10 mouse cellular contexts compared by ENCODE assay signal in genomic region chr11:11116736-11117135, GRCm38 (mm10). TPM values are rescaled to one million over a fixed set of nuclear protein-coding genes. Genes with fewer than 3 reads are reported as not detected.
DNase-seq lines count a peak whose midpoint lies in the region; ATAC-seq and TF ChIP-seq lines count a peak whose summit lies in the region.
"Had no signal": no experiment of that assay in that cellular context is flagged by ENCODE, and none has a peak within 500 bp of the region (broad histone marks: within the 10 kb centered on the region; RNA-seq: fewer than 3 reads in every experiment).

No protein-coding gene starts in this region.

- H3K27me3 ChIP-seq in intestine, embryonic 14.5 days (replicated peaks; ENCODE audit: control insufficient read depth, insufficient read depth, low read length): peaks cover 60% of the 10 kb centered on the region
- H3K27me3 ChIP-seq in intestine, embryonic 16.5 days (replicated peaks; ENCODE audit: control insufficient read depth, insufficient read depth, low read length): peaks cover 47% of the 10 kb centered on the region
- H3K27me3 ChIP-seq in embryonic facial prominence, embryonic 11.5 days (ENCODE audit: control insufficient read depth, insufficient read depth, low read length): peaks cover 37% of the 10 kb centered on the region
- peaks cover 67% of the 10 kb centered on the region for H3K27me3 ChIP-seq in hindbrain, embryonic 12.5 days
- H3K27me3 ChIP-seq in midbrain, postnatal 0 days (ENCODE audit: insufficient read depth, low read length): no peaks in the 10 kb centered on the region

- no peak for DNase-seq in intestine, embryonic 14.5 days (ENCODE audit: low spot score)
- no peak for DNase-seq in embryonic facial prominence, embryonic 11.5 days (ENCODE audit: low spot score)
- no peak for DNase-seq in midbrain, postnatal 0 days (ENCODE audit: low spot score)
- no peak for DNase-seq in left cerebral cortex, postnatal 4 days
- DNase-seq in left cerebral cortex, adult 8-10 months (ENCODE audit: low spot score in 2 of 2): no peak

- intact Hi-C loops in left cerebral cortex, postnatal 4 days (cut with DNase I): no loop called here

- WGBS in intestine, embryonic 14.5 days: 2% methylated on average over 3 of the region's 3 CpGs
- 6% methylated on average over 3 of the region's 3 CpGs for WGBS in intestine, embryonic 16.5 days
- WGBS in embryonic facial prominence, embryonic 11.5 days: 7% methylated on average over 3 of the region's 3 CpGs
- 7% methylated on average over 3 of the region's 3 CpGs for WGBS in hindbrain, embryonic 12.5 days
- WGBS in midbrain, postnatal 0 days: 6% methylated on average over 3 of the region's 3 CpGs

- no peak for TF ChIP-seq CTCF in midbrain, postnatal 0 days (IDR thresholded peaks at IDR 0.05)

- H3K27ac ChIP-seq in intestine, embryonic 14.5 days (ENCODE audit: low read depth): no peak overlapping the region
- no peak overlapping the region for H3K27ac ChIP-seq in intestine, embryonic 16.5 days (ENCODE audit: low read length)
- H3K27ac ChIP-seq in embryonic facial prominence, embryonic 11.5 days (replicated peaks; ENCODE audit: low read depth, low read length): no peak overlapping the region
- H3K27ac ChIP-seq in hindbrain, embryonic 12.5 days: no peak overlapping the region
- H3K27ac ChIP-seq in midbrain, postnatal 0 days (ENCODE audit: low read depth, low read length): no peak overlapping the region

- H3K9me3 ChIP-seq in intestine, embryonic 14.5 days (ENCODE audit: control insufficient read depth, low read length): no peaks in the 10 kb centered on the region
- no peaks in the 10 kb centered on the region for H3K9me3 ChIP-seq in intestine, embryonic 16.5 days (ENCODE audit: control insufficient read depth, low read length)
- H3K9me3 ChIP-seq in embryonic facial prominence, embryonic 11.5 days (replicated peaks; ENCODE audit: control insufficient read depth, low read length): no peaks in the 10 kb centered on the region
- H3K9me3 ChIP-seq in hindbrain, embryonic 12.5 days (replicated peaks): no peaks in the 10 kb centered on the region
- no peaks in the 10 kb centered on the region for H3K9me3 ChIP-seq in midbrain, postnatal 0 days (ENCODE audit: low read length)

- H3K4me2 ChIP-seq in intestine, embryonic 14.5 days (ENCODE audit: low read length): peak overlapping the region; percentile 77; the same call in 1 of the 2 replicates
- no peak overlapping the region for H3K4me2 ChIP-seq in intestine, embryonic 16.5 days (ENCODE audit: low read depth, low read length)
- H3K4me2 ChIP-seq in embryonic facial prominence, embryonic 11.5 days (ENCODE audit: low read depth, low read length): 0 out of 2 replicates have a peak overlapping the region, but pooled peaks have one; percentile 6
- peak overlapping the region; percentile 98 for H3K4me2 ChIP-seq in hindbrain, embryonic 12.5 days (replicated peaks)
- peak overlapping the region; percentile 99 for H3K4me2 ChIP-seq in midbrain, postnatal 0 days (ENCODE audit: low read depth, low read length, poor library complexity, severe bottlenecking)

- H3K4me1 ChIP-seq in intestine, embryonic 14.5 days (replicated peaks; ENCODE audit: control insufficient read depth, insufficient read depth, low read length): peaks cover 10% of the 10 kb centered on the region
- peaks cover 16% of the 10 kb centered on the region for H3K4me1 ChIP-seq in intestine, embryonic 16.5 days (ENCODE audit: control insufficient read depth, insufficient read depth, low read length)
- peaks cover 2% of the 10 kb centered on the region for H3K4me1 ChIP-seq in embryonic facial prominence, embryonic 11.5 days (ENCODE audit: control insufficient read depth, insufficient read depth, low read length)
- peaks cover 30% of the 10 kb centered on the region for H3K4me1 ChIP-seq in hindbrain, embryonic 12.5 days
- H3K4me1 ChIP-seq in midbrain, postnatal 0 days (ENCODE audit: insufficient read depth, low read length): peaks cover 5% of the 10 kb centered on the region; the same call in 1 of the 2 replicates

- no peak for ATAC-seq in intestine, embryonic 14.5 days (replicated peaks; ENCODE audit: low FRiP score, low TSS enrichment, low read depth)
- ATAC-seq in intestine, embryonic 16.5 days: no peak
- ATAC-seq in embryonic facial prominence, embryonic 11.5 days (replicated peaks; ENCODE audit: insufficient number of reproducible peaks, low FRiP score, low TSS enrichment, low read depth): no peak
- no peak for ATAC-seq in hindbrain, embryonic 12.5 days (ENCODE audit: low FRiP score)
- no peak for ATAC-seq in midbrain, postnatal 0 days (ENCODE audit: low FRiP score)
- ATAC-seq in erythroid progenitor cell, adult 5-6 weeks (replicated peaks; ENCODE audit: low FRiP score, poor library complexity, severe bottlenecking): no peak
- ATAC-seq: CD4-positive, CD25-positive, alpha-beta regulatory T cell, adult 4 months had no signal

- H3K9ac ChIP-seq in intestine, embryonic 14.5 days (ENCODE audit: low read length): no peak overlapping the region
- H3K9ac ChIP-seq in intestine, embryonic 16.5 days (ENCODE audit: low read depth, low read length): no peak overlapping the region
- H3K9ac ChIP-seq in embryonic facial prominence, embryonic 11.5 days (replicated peaks; ENCODE audit: low read length): no peak overlapping the region
- H3K9ac ChIP-seq in hindbrain, embryonic 12.5 days: no peak overlapping the region
- no peak overlapping the region for H3K9ac ChIP-seq in midbrain, postnatal 0 days (replicated peaks; ENCODE audit: low read length, poor library complexity, severe bottlenecking)

- no peaks in the 10 kb centered on the region for H3K36me3 ChIP-seq in intestine, embryonic 14.5 days (ENCODE audit: control insufficient read depth, insufficient read depth, low read length)
- no peaks in the 10 kb centered on the region for H3K36me3 ChIP-seq in intestine, embryonic 16.5 days (ENCODE audit: control insufficient read depth, insufficient read depth, low read length)
- H3K36me3 ChIP-seq in embryonic facial prominence, embryonic 11.5 days (replicated peaks; ENCODE audit: control insufficient read depth, insufficient read depth, low read depth, low read length): no peaks in the 10 kb centered on the region
- no peaks in the 10 kb centered on the region for H3K36me3 ChIP-seq in hindbrain, embryonic 12.5 days
- no peaks in the 10 kb centered on the region for H3K36me3 ChIP-seq in midbrain, postnatal 0 days (ENCODE audit: insufficient read depth, low read length)

- no peak overlapping the region for H3K4me3 ChIP-seq in intestine, embryonic 14.5 days (ENCODE audit: low read depth, low read length)
- H3K4me3 ChIP-seq in intestine, embryonic 16.5 days (ENCODE audit: low read length): no peak overlapping the region
- H3K4me3 ChIP-seq in embryonic facial prominence, embryonic 11.5 days (ENCODE audit: low read depth, low read length): no peak overlapping the region; the same call in 1 of the 2 replicates
- peak overlapping the region; percentile 54 for H3K4me3 ChIP-seq in hindbrain, embryonic 12.5 days
- peak overlapping the region; percentile 70 for H3K4me3 ChIP-seq in midbrain, postnatal 0 days (ENCODE audit: low read depth, low read length)

RNA-seq across cellular contexts. Expression of gene Vwc2, which starts 2.7 kb away (rescaled TPM):
- 0.50 and 0.69 TPM in 2 replicates for polyA plus RNA-seq in intestine, embryonic 14.5 days (2014; fragmentation: Nextera tagmentation; extraction: Ambion mirVana)
- polyA plus RNA-seq in intestine, embryonic 16.5 days (2015; fragmentation: Nextera tagmentation; extraction: Ambion mirVana): 0.22 TPM in 2 replicates
- polyA plus RNA-seq in embryonic facial prominence, embryonic 11.5 days (2014; fragmentation: Nextera tagmentation; extraction: Ambion mirVana): 1.4 and 1.8 TPM in 2 replicates
- polyA plus RNA-seq in hindbrain, embryonic 12.5 days (2016; fragmentation: Nextera tagmentation; extraction: Ambion mirVana): 2.1 and 3.5 TPM in 2 replicates
- total RNA-seq in midbrain, postnatal 0 days (2014; rRNA removed): 24.5 and 24.9 TPM in 2 replicates
- polyA plus RNA-seq in midbrain, postnatal 0 days (2015; fragmentation: Nextera tagmentation; extraction: Ambion mirVana): 10.6 and 10.7 TPM in 2 replicates
- total RNA-seq in left cerebral cortex, postnatal 4 days (2021): 10 to 100 TPM in 1 of 2 experiments, 1 to 10 TPM in 1; 9.8 to 11.4 TPM
- not detected in 2 replicates for total RNA-seq in erythroid progenitor cell, adult 5-6 weeks (2015; ENCODE audit: low replicate concordance)
- total RNA-seq in erythroid progenitor cell, adult 5-6 weeks (2017; ENCODE audit: low replicate concordance): not detected in 2 replicates
- total RNA-seq in left cerebral cortex, adult 8-10 months (2022): 10 to 100 TPM in 2 of 4 experiments, 1 to 10 TPM in 2; 8.6 to 11.7 (median 10.7) TPM
- polyA plus RNA-seq: liver, adult 2 months had no signal

Comparison
In these comparisons a context has a peak if more than half of its experiments do, and no peak if none do; other contexts are left out.
1. H3K4me3 ChIP-seq: peak in hindbrain, embryonic 12.5 days (single experiment) and midbrain, postnatal 0 days (single experiment); none in intestine, embryonic 14.5 days (single experiment), intestine, embryonic 16.5 days (single experiment) and embryonic facial prominence, embryonic 11.5 days (single experiment).